Mouse (Mus musculus): Measurements from ENCODE around the gene Lamc3. TPM values are rescaled to one million over a fixed set of nuclear protein-coding genes. Genes with fewer than 3 reads are reported as not detected.

The Lamc3 gene
- polyA plus RNA-seq, 1 experiment, result 0.02 TPM

- TF ChIP-seq CTCF (IDR thresholded peaks at IDR 0.05; ENCODE audit: control insufficient read depth, insufficient read depth, insufficient read length) (no peak), USF1 (IDR thresholded peaks at IDR 0.05; ENCODE audit: low read depth) (no peak), FOSL1 (IDR thresholded peaks at IDR 0.05; ENCODE audit: insufficient read depth, low read length, poor library complexity, severe bottlenecking) (no peak), MYOG (IDR thresholded peaks at IDR 0.05; ENCODE audit: control insufficient read depth, extremely low read depth, insufficient read length) (no peak)
- H3K4me3 ChIP-seq (ENCODE audit: insufficient read depth, poor library complexity, severe bottlenecking), result no peak overlapping the region
Observed at GRCm38 (mm10) chr2:31990961-31991360, 103.9 kb downstream of the Lamc3 start.

DNA sequence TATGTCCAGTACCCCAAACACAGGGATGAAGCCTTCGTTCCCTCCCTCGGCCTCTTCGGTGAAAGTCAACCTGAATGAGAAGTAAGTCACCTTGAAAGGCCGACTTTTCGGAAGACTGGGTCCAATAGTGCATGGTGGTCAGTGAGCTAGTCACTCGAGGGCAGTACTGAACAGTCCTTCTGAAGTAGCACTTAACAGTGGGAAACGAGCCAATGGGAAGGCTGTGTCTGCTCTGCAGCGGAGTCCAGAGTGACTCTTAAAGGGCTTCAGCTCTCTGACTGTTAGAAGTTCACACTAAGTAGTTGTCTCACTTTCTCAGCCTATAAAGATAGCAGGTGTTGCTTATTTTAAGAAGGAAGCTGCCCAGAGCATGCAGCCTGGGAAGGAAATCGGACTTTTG, 107.8 kb downstream of the Lamc3 start:
- H3K36me3 ChIP-seq (ENCODE audit: control insufficient read depth, insufficient read depth), result peaks cover 97% of the 10 kb centered on the region
- TF ChIP-seq MAX (IDR thresholded peaks at IDR 0.05), result no peak
- no peak for TF ChIP-seq CTCF (IDR thresholded peaks at IDR 0.05; ENCODE audit: control insufficient read depth, insufficient read depth, insufficient read length)
- TF ChIP-seq MYOG (IDR thresholded peaks at IDR 0.05; ENCODE audit: control insufficient read depth, extremely low read depth, insufficient read length), result no peak
- no peak for TF ChIP-seq FOSL1 (IDR thresholded peaks at IDR 0.05; ENCODE audit: insufficient read depth, low read length, poor library complexity, severe bottlenecking)
- no peak for TF ChIP-seq MYOD1 (IDR thresholded peaks at IDR 0.05; ENCODE audit: control insufficient read depth, insufficient read length, low read depth)
- TF ChIP-seq CEBPB (IDR thresholded peaks at IDR 0.05; ENCODE audit: low read depth), result no peak
- TF ChIP-seq USF1 (IDR thresholded peaks at IDR 0.05; ENCODE audit: low read depth), result no peak
- no peak overlapping the region for H3K4me3 ChIP-seq (ENCODE audit: insufficient read depth, poor library complexity, severe bottlenecking)

More at GRCm38 (mm10) chr2:31990961-31991360, 103.9 kb downstream of the Lamc3 start:
- no peaks in the 10 kb centered on the region for H3K27me3 ChIP-seq (ENCODE audit: control insufficient read depth, insufficient read depth, insufficient read length)
- H3K79me3 ChIP-seq (ENCODE audit: low read depth), result no peaks in the 10 kb centered on the region
- H3K36me3 ChIP-seq (ENCODE audit: control insufficient read depth, insufficient read depth), result peaks cover 97% of the 10 kb centered on the region
- H3ac ChIP-seq (ENCODE audit: control insufficient read depth, insufficient read length, low read depth), result no peak overlapping the region
- no peaks in the 10 kb centered on the region for H3K79me2 ChIP-seq (ENCODE audit: control insufficient read depth, insufficient read depth)

DNA sequence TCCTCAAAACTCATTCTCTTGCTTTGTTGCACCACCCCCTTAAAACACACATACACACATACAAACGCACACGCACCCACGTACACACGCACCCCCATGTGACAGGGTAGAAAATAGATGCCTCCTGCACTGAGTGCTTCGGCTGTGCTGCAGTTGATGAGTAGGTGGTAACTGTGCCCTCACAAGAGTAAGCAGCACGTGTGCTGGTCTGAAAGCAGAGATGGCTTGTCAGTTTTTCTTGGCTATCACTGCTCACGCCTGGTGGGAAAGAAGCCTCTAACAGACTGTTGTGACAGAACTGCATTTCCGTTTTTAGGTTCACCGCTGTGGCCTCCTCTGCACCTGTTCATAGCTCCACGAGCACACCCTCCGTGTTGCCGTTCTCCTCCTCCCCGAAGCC, 109.0 kb downstream of the Lamc3 start:
- Histone ChIP-seq H3K79me2 (ENCODE audit: control insufficient read depth, insufficient read depth) (no peaks in the 10 kb centered on the region), H3K27me3 (ENCODE audit: control insufficient read depth, insufficient read depth, insufficient read length) (no peaks in the 10 kb centered on the region), H3K4me3 (ENCODE audit: insufficient read depth, poor library complexity, severe bottlenecking) (no peak overlapping the region), H3ac (ENCODE audit: control insufficient read depth, insufficient read length, low read depth) (no peak overlapping the region), H3K36me3 (ENCODE audit: control insufficient read depth, insufficient read depth) (peaks cover 97% of the 10 kb centered on the region), H3K79me3 (ENCODE audit: low read depth) (peaks cover 1% of the 10 kb centered on the region)
- no peak for TF ChIP-seq FOSL1 (IDR thresholded peaks at IDR 0.05; ENCODE audit: insufficient read depth, low read length, poor library complexity, severe bottlenecking)
- no peak for TF ChIP-seq MAX (IDR thresholded peaks at IDR 0.05)
- TF ChIP-seq MYOG (IDR thresholded peaks at IDR 0.05; ENCODE audit: control insufficient read depth, extremely low read depth, insufficient read length), result no peak
- TF ChIP-seq CTCF (IDR thresholded peaks at IDR 0.05; ENCODE audit: control insufficient read depth, insufficient read depth, insufficient read length), result no peak
- TF ChIP-seq CEBPB (IDR thresholded peaks at IDR 0.05; ENCODE audit: low read depth), result no peak
- TF ChIP-seq MYOD1 (IDR thresholded peaks at IDR 0.05; ENCODE audit: control insufficient read depth, insufficient read length, low read depth), result no peak
- no peak for TF ChIP-seq USF1 (IDR thresholded peaks at IDR 0.05; ENCODE audit: low read depth)

More for the DNA sequence above, 107.8 kb downstream of the Lamc3 start:
- H3K79me3 ChIP-seq (ENCODE audit: low read depth), result no peaks in the 10 kb centered on the region
- H3K27me3 ChIP-seq (ENCODE audit: control insufficient read depth, insufficient read depth, insufficient read length), result no peaks in the 10 kb centered on the region
- H3ac ChIP-seq (ENCODE audit: control insufficient read depth, insufficient read length, low read depth), result no peak overlapping the region
- no peaks in the 10 kb centered on the region for H3K79me2 ChIP-seq (ENCODE audit: control insufficient read depth, insufficient read depth)

Other genes with a start within 250 kb of the Lamc3 start
- not detected for gene Prdm12, start 247.3 kb upstream of the Lamc3 start, polyA plus RNA-seq (2012; fragmentation: generic; extraction: Trizol)
- 63.4 TPM for gene Exosc2, start 216.6 kb upstream of the Lamc3 start, polyA plus RNA-seq (2012; fragmentation: generic; extraction: Trizol)
- 45.9 TPM for gene Abl1, start 198.9 kb upstream of the Lamc3 start, polyA plus RNA-seq (2012; fragmentation: generic; extraction: Trizol)
- gene Qrfp, start 76.7 kb upstream of the Lamc3 start, polyA plus RNA-seq (2012; fragmentation: generic; extraction: Trizol), result 4.1 TPM
- gene Fibcd1, start 41.3 kb upstream of the Lamc3 start, polyA plus RNA-seq (2012; fragmentation: generic; extraction: Trizol), result 1.1 TPM
- 55.4 TPM for gene Aif1l, start 62.8 kb downstream of the Lamc3 start, polyA plus RNA-seq (2012; fragmentation: generic; extraction: Trizol)
- gene Nup214, start 87.1 kb downstream of the Lamc3 start, polyA plus RNA-seq (2012; fragmentation: generic; extraction: Trizol), result 42.2 TPM
- not detected for gene Fam78a, start 197.6 kb downstream of the Lamc3 start, polyA plus RNA-seq (2012; fragmentation: generic; extraction: Trizol)
- gene Plpp7, start 208.2 kb downstream of the Lamc3 start, polyA plus RNA-seq (2012; fragmentation: generic; extraction: Trizol), result 0.47 TPM

All from C2C12 (cell line).